Mouse (Mus musculus) inflammation-experienced regulatory T-cells, adult 16 weeks (primary cell): ENCODE data around the gene Mss51. TPM values are rescaled to one million over a fixed set of nuclear protein-coding genes. Genes with fewer than 3 reads are reported as not detected.

Experiments used
- polyA plus RNA-seq: library from polyadenylated mRNA; unstranded; fragments of 100-300 nt; shearing (Covaris generic); gene quantifications from one replicate; pipeline ENCODE4 v1.2.1, GENCODE M21; 2017

Mss51 gene
- polyA plus RNA-seq, result 2.1 TPM

DNA sequence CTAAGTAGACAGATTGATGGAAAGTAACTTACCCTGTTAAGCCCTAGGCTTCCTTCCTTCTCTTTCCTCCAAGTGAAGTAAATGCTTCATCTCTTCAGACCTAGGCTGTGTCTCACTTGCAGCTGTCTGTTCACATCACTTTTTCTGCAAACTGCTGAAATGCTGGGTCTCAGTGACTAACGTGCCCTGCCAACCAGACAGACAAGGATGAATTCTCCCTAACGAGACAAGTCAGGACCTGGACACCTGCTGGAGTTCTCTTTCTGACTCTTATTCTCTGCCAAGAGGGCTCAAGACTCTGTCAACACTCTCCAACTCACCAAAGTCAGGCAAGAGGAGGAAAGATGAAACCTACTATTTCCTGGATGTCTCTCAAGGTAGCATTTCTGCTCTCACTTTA, at the start of gene Mss51:
Mss51 (minus strand) TSS at position 299 of the 400 bp plus-strand sequence.

DNA sequence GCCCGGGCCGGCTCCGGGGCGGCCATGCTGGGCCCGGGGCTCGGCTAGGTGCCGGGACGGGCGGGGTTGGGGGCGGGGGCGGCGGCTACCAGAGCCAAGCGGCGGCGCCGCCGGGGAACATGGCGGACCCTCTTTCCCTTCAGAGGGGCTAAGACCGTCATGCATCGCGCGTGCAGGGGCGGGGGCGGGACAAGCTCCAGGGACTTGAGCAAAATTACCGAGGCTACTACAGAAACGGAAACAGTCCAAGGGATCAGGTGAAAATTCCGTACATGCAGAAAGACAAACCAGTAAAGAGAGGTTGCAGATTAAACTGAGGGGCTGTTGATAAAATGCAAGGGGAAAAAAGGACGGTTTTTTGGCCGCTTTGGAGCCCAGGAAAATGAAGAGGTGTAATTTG, 49.7 kb upstream of the Mss51 start, which contains the start of gene Ppp3cb:
Ppp3cb (minus strand) TSS at position 159 of the 400 bp plus-strand sequence.

DNA sequence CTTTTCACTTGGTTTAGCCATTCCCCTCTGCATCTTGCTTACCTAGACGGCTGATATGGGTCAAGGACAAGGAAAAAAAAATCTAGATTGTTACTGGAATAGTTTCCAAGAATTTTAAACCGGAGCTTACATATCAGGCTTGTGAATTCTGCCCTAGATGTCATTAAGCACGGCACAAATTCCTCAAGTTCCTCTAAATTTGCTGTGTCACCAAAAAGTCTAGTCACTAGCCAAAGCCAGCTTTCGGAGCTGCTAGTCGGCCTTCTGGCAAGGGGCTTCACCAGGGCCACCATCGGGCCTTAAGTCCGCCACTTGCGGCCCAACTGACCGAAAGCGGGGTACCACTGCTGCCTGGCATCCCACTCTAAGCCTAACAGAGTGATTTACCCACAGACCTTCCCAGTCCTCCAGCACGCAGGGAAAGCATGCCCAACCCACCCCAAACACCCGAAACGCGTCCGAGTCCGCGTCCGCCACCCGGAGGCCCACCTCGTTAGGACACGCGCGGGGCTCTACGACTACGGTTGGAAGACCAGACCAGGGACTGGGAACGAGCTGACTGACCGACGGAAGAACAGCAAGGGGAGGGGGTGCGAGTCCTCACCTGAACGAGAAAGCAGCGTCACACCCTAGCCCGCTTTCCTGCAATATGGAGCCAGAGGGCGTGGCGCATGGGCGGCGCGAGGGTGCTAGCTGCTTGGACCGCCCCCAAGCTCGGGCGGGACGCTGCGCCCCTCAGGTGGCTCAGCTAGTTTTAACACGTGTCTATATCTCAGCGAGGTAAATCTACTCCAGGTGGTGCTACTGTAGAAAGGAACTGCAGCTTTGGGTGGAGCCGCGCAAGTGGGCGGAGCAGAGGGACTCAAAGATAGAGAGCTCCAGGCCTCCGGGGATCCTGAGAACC, 17.2 kb downstream of the Mss51 start, which contains the start of gene Anxa7:
Anxa7 (minus strand) TSS at position 843 of the 904 bp plus-strand sequence.

DNA sequence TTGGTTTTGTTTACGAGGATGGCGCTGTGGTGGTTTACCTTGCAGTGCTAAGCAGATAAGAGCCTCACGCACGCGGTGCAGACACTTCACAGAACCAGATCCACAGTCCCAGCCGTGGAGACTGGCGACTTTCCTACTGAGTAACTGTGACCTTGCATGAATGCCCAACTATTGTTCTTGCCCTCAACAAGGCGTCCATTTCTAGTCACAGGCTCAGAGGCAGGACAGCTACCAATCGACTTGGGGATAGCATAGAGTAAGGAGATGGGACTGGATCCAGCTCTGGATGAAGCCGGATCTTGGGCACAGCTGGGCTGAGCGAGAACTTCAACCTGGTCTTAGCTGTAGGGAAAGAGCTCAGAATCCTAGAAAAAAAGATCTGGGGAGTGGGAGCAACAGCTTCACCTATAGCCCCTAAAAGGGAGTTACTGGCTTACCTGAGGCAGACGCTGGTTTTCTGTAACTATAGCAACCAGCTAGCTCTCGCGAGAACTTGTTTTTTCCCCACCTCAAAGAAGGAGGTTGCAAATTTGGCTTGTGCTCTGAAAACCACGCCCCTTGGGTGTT, 44.9 kb downstream of the Mss51 start, which contains the start of gene Cfap70:
Cfap70 (minus strand) TSS at position 462 of the 567 bp plus-strand sequence.

Other genes with a start within 250 kb of the Mss51 start
- not detected for gene Kcnk16, start 227.7 kb downstream of the Mss51 start, polyA plus RNA-seq
- 23.2 TPM for gene Nudt13, start 202.2 kb downstream of the Mss51 start, polyA plus RNA-seq
- gene Ecd, start 148.8 kb downstream of the Mss51 start, polyA plus RNA-seq, result 74.8 TPM
- gene Fam149b, start 148.7 kb downstream of the Mss51 start, polyA plus RNA-seq, result 102 TPM
- 195 TPM for gene Dnajc9, start 108.0 kb downstream of the Mss51 start, polyA plus RNA-seq
- gene Mrps16, start 103.3 kb downstream of the Mss51 start, polyA plus RNA-seq, result 103 TPM
- not detected for gene Cfap70, start 44.7 kb downstream of the Mss51 start, polyA plus RNA-seq
- gene Anxa7, start 16.8 kb downstream of the Mss51 start, polyA plus RNA-seq, result 62.1 TPM
- gene Ppp3cb, start 49.7 kb upstream of the Mss51 start, polyA plus RNA-seq, result 17.3 TPM
- gene Usp54, start 144.2 kb upstream of the Mss51 start, polyA plus RNA-seq, result 4.4 TPM
- gene Myoz1, start 159.6 kb upstream of the Mss51 start, polyA plus RNA-seq, result not detected
- gene Synpo2l, start 171.5 kb upstream of the Mss51 start, polyA plus RNA-seq, result not detected
- gene Sec24c, start 177.4 kb upstream of the Mss51 start, polyA plus RNA-seq, result 328 TPM
- 7.5 TPM for gene Fut11, start 198.1 kb upstream of the Mss51 start, polyA plus RNA-seq
- 115 TPM for gene Chchd1, start 206.1 kb upstream of the Mss51 start, polyA plus RNA-seq
- gene Zswim8, start 210.7 kb upstream of the Mss51 start, polyA plus RNA-seq, result 22.2 TPM
- gene Ndst2, start 237.7 kb upstream of the Mss51 start, polyA plus RNA-seq, result 19.3 TPM